Mouse (Mus musculus) liver, embryonic 11.5 days (tissue): ENCODE results near the gene Tent5c. TPM values are rescaled to one million over a fixed set of nuclear protein-coding genes. Genes with fewer than 3 reads are reported as not detected.

Source experiments
- ATAC-seq: fragments of 200-750 bp; cut with Nextera tagmentation; replicated peaks from 2 replicates; pipeline ENCODE4 v1.8.0; 2017; ENCODE audit warnings: moderate number of reproducible peaks, mild to moderate bottlenecking, moderate TSS enrichment, moderate library complexity; ENCODE audit not compliant: low FRiP score
- DNase-seq: peaks from one replicate; pipeline ENCODE4 v3.0.0-alpha.2; 2017; ENCODE audit warnings: low spot score
- H3K27ac ChIP-seq: fragments of 300-500 bp; sonication (generic); 2 replicates; pipeline ENCODE4 v1.5.1; 2014; ENCODE audit warnings: mild to moderate bottlenecking, low read depth, low read length, control low read depth
- H3K27me3 ChIP-seq: fragments of 300-500 bp; sonication (generic); replicated peaks from 2 replicates; pipeline ENCODE4 v1.6.1; 2014; ENCODE audit warnings: low read length, mixed read lengths; ENCODE audit not compliant: control insufficient read depth, insufficient read depth
- H3K36me3 ChIP-seq: fragments of 300-500 bp; sonication (generic); 2 replicates; pipeline ENCODE4 v1.6.1; 2014; ENCODE audit warnings: mild to moderate bottlenecking, low read length, moderate library complexity, mixed read lengths; ENCODE audit not compliant: control insufficient read depth, insufficient read depth
- H3K4me1 ChIP-seq: fragments of 300-500 bp; sonication (generic); replicated peaks from 2 replicates; pipeline ENCODE4 v1.6.1; 2014; ENCODE audit warnings: low read length, mixed read lengths; ENCODE audit not compliant: control insufficient read depth, insufficient read depth
- H3K4me2 ChIP-seq: fragments of 300-500 bp; sonication (generic); 2 replicates; pipeline ENCODE4 v1.6.1; 2014; ENCODE audit warnings: mild to moderate bottlenecking, control low read depth, moderate library complexity
- H3K4me3 ChIP-seq: fragments of 300-500 bp; sonication (generic); 2 replicates; pipeline ENCODE4 v1.5.1; 2014; ENCODE audit warnings: low read depth, low read length, control low read depth
- H3K9ac ChIP-seq: fragments of 300-500 bp; sonication (generic); 2 replicates; pipeline ENCODE4 v1.6.1; 2014; ENCODE audit warnings: low read depth, low read length, control low read depth
- H3K9me3 ChIP-seq: fragments of 300-500 bp; sonication (generic); 2 replicates; pipeline ENCODE4 v1.6.1; 2016; ENCODE audit warnings: low read length, inconsistent platforms, mixed read lengths; ENCODE audit not compliant: control insufficient read depth
- WGBS: fragments of 180-500 bp; shearing (Covaris S2); extraction: QIAGEN DNeasy Blood & Tissue Kit; methylation state at CpG from one replicate; pipeline ENCODE4 v1.1.7; 2014; 5-methylcytosine and 5-hydroxymethylcytosine counted together
- polyA plus RNA-seq: library from polyadenylated mRNA; unstranded; fragments of >200 nt; fragmentation: Nextera tagmentation; extraction: Ambion mirVana; gene quantifications from 2 replicates; pipeline ENCODE4 v1.2.1, GENCODE M21; 2014

The Tent5c gene
- polyA plus RNA-seq, 1 experiment from 2014 or later = 10.5 TPM

GRCm38 (mm10) chr3:100496081-100496480 lies 7.0 kb upstream of the Tent5c start:
- Histone ChIP-seq H3K9ac (no peak overlapping the region), H3K4me2 (no peak overlapping the region), H3K27me3 (no peaks in the 10 kb centered on the region), H3K4me3 (no peak overlapping the region), H3K27ac (no peak overlapping the region), H3K36me3 (no peaks in the 10 kb centered on the region), H3K9me3 (0 out of 2 replicates have a peak, but pooled peaks cover 2% of the 10 kb centered on the region), H3K4me1 (no peaks in the 10 kb centered on the region)
- DNase-seq (no peak), ATAC-seq (no peak)
- WGBS = 67% methylated on average over 3 of the region's 3 CpGs

DNA sequence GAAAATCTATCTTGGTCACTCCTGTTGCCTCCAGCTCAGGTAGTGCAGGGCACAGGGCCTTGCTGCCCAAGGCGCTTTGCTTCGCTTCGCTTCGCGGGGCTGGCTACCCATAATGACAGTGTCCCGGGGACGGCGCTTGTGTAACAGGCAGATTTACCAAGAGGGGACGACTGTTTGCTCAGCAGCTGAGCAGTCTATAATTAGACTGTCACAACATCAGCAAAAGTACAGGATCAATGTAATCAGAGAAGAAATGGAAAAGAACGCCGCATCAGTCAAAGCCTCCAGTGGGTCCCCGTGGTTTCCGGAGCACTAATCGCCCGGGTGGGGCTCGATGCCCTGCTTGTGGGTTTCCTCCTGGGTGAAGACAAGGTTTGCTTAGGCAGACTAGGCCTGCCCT lies 6.3 kb upstream of the Tent5c start:
- WGBS = 86% methylated on average over 16 of the region's 16 CpGs
- ATAC-seq (no peak), DNase-seq (no peak)
- peaks cover under 1% of the 10 kb centered on the region; the same call in 1 of the 2 replicates for H3K4me1 ChIP-seq
- H3K27me3 ChIP-seq = no peaks in the 10 kb centered on the region
- no peak overlapping the region for H3K4me2 ChIP-seq
- H3K9ac ChIP-seq = no peak overlapping the region
- H3K27ac ChIP-seq = no peak overlapping the region
- H3K4me3 ChIP-seq = no peak overlapping the region
- no peaks in the 10 kb centered on the region for H3K36me3 ChIP-seq
- H3K9me3 ChIP-seq = no peaks in the 10 kb centered on the region

DNA sequence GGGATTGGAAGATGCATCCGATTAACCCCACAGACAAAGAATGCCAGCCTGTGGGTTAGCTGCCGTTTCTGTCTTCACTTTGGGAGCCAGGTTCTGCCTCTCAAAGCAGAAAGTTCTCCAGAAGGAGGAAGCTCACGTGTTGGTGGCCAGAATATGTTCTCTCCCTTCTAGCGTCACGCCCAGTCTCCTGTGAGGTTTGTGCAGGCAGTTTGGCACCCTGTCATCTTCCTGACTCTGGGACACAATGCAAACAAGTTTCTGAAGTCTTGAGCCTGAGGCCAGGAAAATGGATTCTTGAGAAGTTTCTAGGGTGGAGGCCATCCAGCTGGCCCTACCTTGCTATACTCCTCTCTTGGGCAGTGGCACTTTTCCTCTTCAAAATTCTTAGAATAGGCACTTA lies 5.8 kb upstream of the Tent5c start:
- DNase-seq (no peak), ATAC-seq (no peak)
- Histone ChIP-seq H3K27me3 (no peaks in the 10 kb centered on the region), H3K36me3 (no peaks in the 10 kb centered on the region), H3K4me2 (no peak overlapping the region), H3K9me3 (no peaks in the 10 kb centered on the region), H3K27ac (no peak overlapping the region), H3K4me3 (no peak overlapping the region), H3K9ac (no peak overlapping the region), H3K4me1 (peaks cover 2% of the 10 kb centered on the region; the same call in 1 of the 2 replicates)
- WGBS = 80% methylated on average over 5 of the region's 5 CpGs

DNA sequence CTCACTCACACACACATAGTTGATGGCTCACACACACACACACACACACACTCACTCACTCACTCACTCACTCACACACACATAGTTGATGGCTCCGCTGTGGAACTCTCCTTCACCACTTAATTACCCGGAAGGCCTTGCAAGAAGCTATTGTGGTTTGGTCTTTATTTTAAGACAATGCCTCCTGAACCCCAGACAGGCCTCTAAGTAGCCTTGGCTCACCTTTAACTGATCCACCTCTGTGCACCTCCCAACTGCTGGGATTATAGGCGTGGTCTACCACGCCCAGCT lies 831 bp upstream of the Tent5c start:
- no peaks in the 10 kb centered on the region for H3K9me3 ChIP-seq
- no peak for ATAC-seq
- WGBS = 28% methylated on average over 4 of the region's 4 CpGs
- H3K36me3 ChIP-seq = no peaks in the 10 kb centered on the region
- peaks cover 20% of the 10 kb centered on the region for H3K4me1 ChIP-seq
- H3K9ac ChIP-seq = peak overlapping the region; percentile 72
- no peak for DNase-seq
- peaks cover 14% of the 10 kb centered on the region for H3K27me3 ChIP-seq
- peak overlapping the region; percentile 97 for H3K4me2 ChIP-seq
- peak overlapping the region; percentile 88 for H3K4me3 ChIP-seq
- H3K27ac ChIP-seq = no peak overlapping the region

DNA sequence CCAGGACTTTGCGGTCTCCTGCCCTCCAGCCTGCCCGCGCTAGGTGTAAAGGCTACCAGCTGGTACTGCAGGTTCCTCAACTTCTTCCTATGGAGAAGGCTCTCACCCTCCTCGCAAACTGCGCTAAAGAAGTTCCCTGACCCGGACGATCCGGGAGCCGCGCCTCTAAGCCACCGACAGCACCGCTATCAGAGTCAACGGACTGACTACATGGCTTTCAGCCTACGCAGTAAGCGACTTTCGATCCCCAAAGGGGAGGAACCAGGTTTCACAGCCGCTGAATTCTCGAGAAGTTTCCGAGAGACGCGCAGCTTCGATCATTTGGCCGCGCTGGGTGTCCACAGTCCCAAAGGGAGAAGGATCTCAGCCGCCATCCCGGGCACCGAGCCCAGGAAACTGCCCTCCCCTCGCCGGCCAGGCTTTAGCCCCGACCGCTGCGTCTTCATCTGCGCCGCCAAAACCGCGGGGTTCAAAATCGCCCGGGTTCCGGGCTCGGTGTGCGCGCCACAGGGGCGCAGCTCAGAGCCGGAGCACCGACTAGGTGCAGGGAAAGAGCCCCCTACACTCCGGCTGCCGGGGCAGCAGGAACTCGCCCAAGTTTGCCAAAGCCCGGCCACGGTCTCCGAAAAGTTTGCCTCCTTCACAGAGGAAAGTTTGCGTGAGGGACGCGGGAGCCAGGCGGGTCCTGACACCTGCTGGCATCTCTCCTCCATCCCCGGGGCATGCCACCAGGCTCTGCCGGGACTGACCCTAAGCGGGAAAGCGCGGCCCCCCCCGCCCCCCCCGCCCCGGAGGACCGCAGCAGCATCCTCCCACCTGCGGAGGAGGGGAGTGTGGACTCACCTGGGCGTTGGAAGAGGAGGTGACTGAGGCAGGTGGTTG lies 632 bp downstream of the Tent5c start:
- peak overlapping the region; percentile 88 for H3K4me3 ChIP-seq
- peak overlapping the region; percentile 83 for H3K9ac ChIP-seq
- under 1% methylated on average over 66 of the region's 66 CpGs for WGBS
- ATAC-seq = peak; percentile 48
- peaks cover 28% of the 10 kb centered on the region for H3K4me1 ChIP-seq
- H3K4me2 ChIP-seq = peak overlapping the region; percentile 97
- peak; percentile 65 for DNase-seq
- H3K27me3 ChIP-seq = peaks cover 14% of the 10 kb centered on the region
- H3K36me3 ChIP-seq = no peaks in the 10 kb centered on the region
- peak overlapping the region; percentile 71 for H3K27ac ChIP-seq
- H3K9me3 ChIP-seq = no peaks in the 10 kb centered on the region

DNA sequence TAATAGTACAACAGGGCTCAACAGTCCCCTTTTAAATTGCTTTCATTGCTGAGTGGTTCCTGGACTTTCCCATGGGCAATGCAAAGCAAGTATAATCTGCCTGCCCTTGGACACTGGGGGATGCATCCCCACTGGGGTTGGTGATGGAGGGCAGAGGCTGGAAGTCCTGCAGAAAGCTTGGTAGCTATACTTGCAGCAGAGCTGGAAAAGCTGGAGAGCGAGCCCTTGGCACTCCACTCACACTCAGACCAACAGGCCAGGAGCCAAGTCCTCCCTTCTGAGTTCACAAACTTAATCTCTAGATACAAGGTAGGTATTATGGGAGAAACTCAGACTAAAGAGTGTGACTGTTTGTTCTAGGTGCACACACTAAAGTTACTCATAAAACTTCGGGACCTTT lies 2.1 kb downstream of the Tent5c start:
- no peaks in the 10 kb centered on the region for H3K9me3 ChIP-seq
- no peak for ATAC-seq
- H3K9ac ChIP-seq = peak overlapping the region; percentile 83; the same call in 1 of the 2 replicates
- peaks cover 35% of the 10 kb centered on the region for H3K4me1 ChIP-seq
- DNase-seq = no peak
- H3K4me3 ChIP-seq = peak overlapping the region; percentile 88
- H3K27ac ChIP-seq = no peak overlapping the region
- no peaks in the 10 kb centered on the region for H3K36me3 ChIP-seq
- H3K4me2 ChIP-seq = peak overlapping the region; percentile 97
- 71% methylated on average over 2 of the region's 2 CpGs for WGBS
- H3K27me3 ChIP-seq = peaks cover 14% of the 10 kb centered on the region

- no peak for ATAC-seq
- no peak for DNase-seq
- H3K4me2 ChIP-seq = peak overlapping the region; percentile 97
- 55% methylated on average over 11 of the region's 11 CpGs for WGBS
- no peaks in the 10 kb centered on the region for H3K36me3 ChIP-seq
- H3K4me3 ChIP-seq = peak overlapping the region; percentile 88
- 0 out of 2 replicates have a peak overlapping the region, but pooled peaks have one; percentile 5 for H3K9ac ChIP-seq
- H3K27me3 ChIP-seq = peaks cover 14% of the 10 kb centered on the region
- no peaks in the 10 kb centered on the region for H3K9me3 ChIP-seq
- H3K27ac ChIP-seq = peak overlapping the region; percentile 28; the same call in 1 of the 2 replicates
- peaks cover 50% of the 10 kb centered on the region for H3K4me1 ChIP-seq
These were observed 3.6 kb downstream of the Tent5c start for GRCm38 (mm10) chr3:100485390-100486132.

GRCm38 (mm10) chr3:100482971-100483610 lies 6.0 kb downstream of the Tent5c start:
- Histone ChIP-seq H3K9me3 (no peaks in the 10 kb centered on the region), H3K27me3 (peaks cover 14% of the 10 kb centered on the region), H3K9ac (peak overlapping the region; percentile 52), H3K36me3 (no peaks in the 10 kb centered on the region), H3K4me1 (peaks cover 54% of the 10 kb centered on the region), H3K27ac (peak overlapping the region; percentile 98), H3K4me3 (peak overlapping the region; percentile 38), H3K4me2 (peak overlapping the region; percentile 78)
- peak; percentile 90 for ATAC-seq
- peak; percentile 49 for DNase-seq
- 43% methylated on average over 5 of the region's 5 CpGs for WGBS
